Mouse (Mus musculus): ENCODE data around the gene Peli1.

- TF ChIP-seq CTCF (conservative IDR thresholded peaks at IDR 0.05; ENCODE audit: insufficient read depth, insufficient read length, low read depth, low read length) = no peak
- TF ChIP-seq POLR2A (IDR thresholded peaks at IDR 0.05; ENCODE audit: low read depth, low read length) = no peak
Measured at GRCm38 (mm10) chr11:21122399-21122798, 31.3 kb downstream of the Peli1 start.
